Mouse (Mus musculus) liver, postnatal 0 days (tissue): ENCODE data around the gene Mcur1.

Experiments
- CTCF ChIP-seq: sonication (generic); IDR thresholded peaks from 2 replicates; pipeline ENCODE4 v1.5.1; 2016; ENCODE audit warnings: antibody characterized with exemption, low read depth
- EP300 ChIP-seq: IDR thresholded peaks from 2 replicates; pipeline ENCODE4 v1.6.1; 2016; ENCODE audit warnings: antibody characterized with exemption, low read depth, mild to moderate bottlenecking

GRCm38 (mm10) chr13:43530832-43531693 is 28.9 kb downstream of the Mcur1 start:
- TF ChIP-seq CTCF (peak; percentile 46), EP300 (no peak)
